Mouse (Mus musculus): Measurements from ENCODE around the gene Krtap22-2. TPM values are rescaled to one million over a fixed set of nuclear protein-coding genes. Genes with fewer than 3 reads are reported as not detected.
"Not testable (repeated sequence)": the region's sequence is repeated elsewhere in the genome, so short reads cannot be mapped to it uniquely, and the experiment has no call there.

Krtap22-2 gene
- polyA plus RNA-seq (2016; fragmentation: Nextera tagmentation; extraction: Ambion mirVana) = not detected in 2 replicates

- no peak within 1 kb of the TSS for H3K27ac ChIP-seq
- no peaks in the 10 kb centered on the region for H3K36me3 ChIP-seq
- no peaks in the 10 kb centered on the region for H3K4me1 ChIP-seq (replicated peaks)
- H3K9me3 ChIP-seq = no peaks in the 10 kb centered on the region
- no peak for DNase-seq (ENCODE audit: low spot score)
- WGBS = 82% methylated on average over 5 of the region's 5 CpGs
- no peak within 1 kb of the TSS for H3K4me3 ChIP-seq
- H3K27me3 ChIP-seq (ENCODE audit: insufficient read depth, poor library complexity, severe bottlenecking) = no peaks in the 10 kb centered on the region
Measured at GRCm38 (mm10) chr16:89010659-89011058, at the start of gene Krtap22-2. Krtap22-2 (minus strand) TSS chr16:89010759.

DNA sequence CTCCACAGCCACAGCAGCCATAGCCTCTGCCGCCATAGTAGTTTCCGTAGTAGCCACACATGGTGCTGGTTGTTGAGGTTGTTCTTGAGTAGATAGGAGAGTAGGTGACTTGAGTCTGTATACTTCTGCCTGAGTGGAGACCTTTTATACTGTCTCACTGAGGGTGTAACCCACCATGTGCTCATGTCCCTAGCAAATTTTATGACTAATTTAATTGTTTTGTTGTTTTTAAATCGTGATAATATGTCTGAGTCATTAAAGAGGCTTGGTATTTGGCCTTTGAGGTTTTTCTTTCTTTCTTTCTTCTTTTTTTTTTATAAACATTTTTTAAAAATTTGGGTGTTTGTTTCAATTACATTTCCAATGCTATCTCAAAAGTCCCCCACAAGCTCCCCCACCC lies 37.2 kb upstream of the Krtap22-2 start, which contains the start of gene Krtap6-5:
Krtap6-5 (minus strand) TSS at position 101 of the 400 bp plus-strand sequence.
- H3K36me3 ChIP-seq = no peaks in the 10 kb centered on the region
- H3K27ac ChIP-seq = no peak within 1 kb of the TSS
- DNase-seq (ENCODE audit: low spot score) = no peak
- no peak within 1 kb of the TSS for H3K4me3 ChIP-seq
- H3K4me1 ChIP-seq (replicated peaks) = no peaks in the 10 kb centered on the region
- H3K9me3 ChIP-seq = no peaks in the 10 kb centered on the region
- no peaks in the 10 kb centered on the region for H3K27me3 ChIP-seq (ENCODE audit: insufficient read depth, poor library complexity, severe bottlenecking)
- 87% methylated on average over 3 of the region's 3 CpGs for WGBS

DNA sequence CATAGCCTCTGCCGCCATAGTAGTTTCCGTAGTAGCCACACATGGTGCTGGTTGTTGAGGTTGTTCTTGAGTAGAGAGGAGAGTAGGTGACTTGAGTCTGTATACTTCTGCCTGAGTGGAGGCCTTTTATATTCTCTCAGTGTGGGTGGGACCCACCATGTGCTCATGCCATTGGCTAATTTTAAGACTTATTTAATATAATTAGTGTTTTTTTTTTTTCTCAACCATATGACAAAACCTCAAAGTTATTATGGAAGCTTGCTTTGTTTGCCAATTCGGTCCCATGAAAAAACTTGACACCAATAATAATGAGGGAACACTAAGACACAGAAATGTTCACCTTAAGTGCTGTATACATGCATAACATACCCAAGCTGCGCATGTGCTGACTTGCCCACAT lies 30.8 kb upstream of the Krtap22-2 start, which contains the start of gene Gm10228:
Gm10228 (minus strand) TSS at position 101 of the 400 bp plus-strand sequence.
- 91% methylated on average over 2 of the region's 4 CpGs for WGBS
- H3K4me1 ChIP-seq (replicated peaks); H3K36me3 ChIP-seq; H3K9me3 ChIP-seq; H3K27me3 ChIP-seq (ENCODE audit: insufficient read depth, poor library complexity, severe bottlenecking); H3K27ac ChIP-seq; H3K4me3 ChIP-seq; DNase-seq (ENCODE audit: low spot score): not testable (repeated sequence)

DNA sequence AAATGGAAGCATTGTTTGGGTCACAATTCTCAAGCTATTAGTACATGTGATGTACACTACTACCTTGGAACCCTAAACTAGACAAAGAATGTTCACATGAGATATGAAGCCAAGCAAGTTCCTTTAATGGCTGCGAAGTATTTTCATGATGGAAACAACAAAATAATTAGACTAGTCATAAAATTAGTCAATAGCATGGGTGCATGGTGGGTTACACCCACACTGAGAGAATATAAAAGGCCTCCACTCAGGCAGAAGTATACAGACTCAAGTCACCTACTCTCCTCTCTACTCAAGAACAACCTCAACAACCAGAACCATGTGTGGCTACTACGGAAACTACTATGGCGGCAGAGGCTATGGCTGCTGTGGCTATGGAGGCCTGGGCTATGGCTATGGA lies 20.8 kb upstream of the Krtap22-2 start, which contains the start of gene Krtap6-1:
Krtap6-1 (plus strand) TSS at position 301 of the 400 bp plus-strand sequence.
- not testable (repeated sequence) for H3K36me3 ChIP-seq; H3K9me3 ChIP-seq; H3K4me3 ChIP-seq; DNase-seq (ENCODE audit: low spot score); H3K27ac ChIP-seq; H3K4me1 ChIP-seq (replicated peaks); H3K27me3 ChIP-seq (ENCODE audit: insufficient read depth, poor library complexity, severe bottlenecking)
- WGBS = 93% methylated on average over 3 of the region's 3 CpGs

- not testable (repeated sequence) for H3K27me3 ChIP-seq (ENCODE audit: insufficient read depth, poor library complexity, severe bottlenecking); DNase-seq (ENCODE audit: low spot score); H3K27ac ChIP-seq; H3K4me1 ChIP-seq (replicated peaks); H3K36me3 ChIP-seq; H3K4me3 ChIP-seq; H3K9me3 ChIP-seq
- 91% methylated on average over 3 of the region's 3 CpGs for WGBS
Measured at GRCm38 (mm10) chr16:89014984-89015383, 4.4 kb upstream of the Krtap22-2 start, which contains the start of gene Gm10229. Gm10229 (plus strand) TSS chr16:89015284.

DNA sequence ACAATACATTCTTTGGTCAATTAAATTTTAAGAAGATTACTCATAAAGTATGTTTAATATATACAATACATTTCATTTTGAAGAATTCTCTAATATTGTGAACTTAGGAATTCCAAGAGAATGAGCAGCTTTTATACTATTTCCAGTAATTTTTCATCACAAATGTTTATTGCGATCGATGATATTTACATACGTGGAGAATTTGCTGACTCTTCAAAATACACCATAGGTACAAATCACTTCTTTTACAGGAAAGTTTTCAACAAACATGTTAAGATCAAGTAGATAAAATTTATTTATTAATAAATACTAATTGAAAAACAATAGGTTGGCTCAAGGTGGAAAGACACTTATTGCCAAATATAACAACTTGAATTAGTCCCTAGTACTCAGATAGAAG lies 3.4 kb upstream of the Krtap22-2 start:
- 94% methylated on average over 3 of the region's 3 CpGs for WGBS

DNA sequence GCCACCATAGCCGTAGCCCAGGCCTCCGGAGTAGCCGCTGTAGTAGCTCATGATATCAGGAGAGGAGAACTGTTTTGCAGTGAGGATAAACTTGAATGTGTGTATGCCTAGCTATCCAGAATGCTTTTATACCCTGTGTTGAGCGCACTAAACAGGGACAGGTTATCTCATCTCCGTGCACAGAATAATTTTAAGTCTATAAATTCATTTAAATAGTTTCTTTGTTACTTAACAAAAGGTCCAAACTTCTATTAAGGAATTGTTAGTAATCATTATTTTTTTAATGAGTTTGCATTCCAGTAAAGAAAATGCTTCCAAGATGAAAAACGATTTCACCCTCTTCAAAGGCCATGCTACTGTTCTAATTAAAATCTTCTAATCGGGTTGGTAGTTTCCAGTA lies 47.8 kb downstream of the Krtap22-2 start, which contains the start of gene Krtap16-3:
Krtap16-3 (minus strand) TSS at position 101 of the 400 bp plus-strand sequence.
- Histone ChIP-seq H3K36me3 (no peaks in the 10 kb centered on the region), H3K4me1 (replicated peaks) (no peaks in the 10 kb centered on the region), H3K9me3 (peaks cover 4% of the 10 kb centered on the region; the same call in 1 of the 2 replicates), H3K4me3 (no peak within 1 kb of the TSS), H3K27ac (no peak within 1 kb of the TSS), H3K27me3 (ENCODE audit: insufficient read depth, poor library complexity, severe bottlenecking) (no peaks in the 10 kb centered on the region)
- 93% methylated on average over 7 of the region's 7 CpGs for WGBS
- no peak for DNase-seq (ENCODE audit: low spot score)

More for the DNA sequence above, 3.4 kb upstream of the Krtap22-2 start:
- Histone ChIP-seq H3K4me3 (no peak overlapping the region), H3K27ac (no peak overlapping the region), H3K36me3 (no peaks in the 10 kb centered on the region), H3K27me3 (ENCODE audit: insufficient read depth, poor library complexity, severe bottlenecking) (no peaks in the 10 kb centered on the region), H3K4me1 (replicated peaks) (no peaks in the 10 kb centered on the region), H3K9me3 (no peaks in the 10 kb centered on the region)
- no peak for DNase-seq (ENCODE audit: low spot score)

Other genes with a start within 250 kb of the Krtap22-2 start
- not detected in 2 replicates for gene 2310057N15Rik, start 236.6 kb downstream of the Krtap22-2 start, polyA plus RNA-seq (2016; fragmentation: Nextera tagmentation; extraction: Ambion mirVana)
- gene Gm5965, start 232.9 kb downstream of the Krtap22-2 start, polyA plus RNA-seq (2016; fragmentation: Nextera tagmentation; extraction: Ambion mirVana) = not detected in 2 replicates
- gene Gm20741, start 198.5 kb downstream of the Krtap22-2 start, polyA plus RNA-seq (2016; fragmentation: Nextera tagmentation; extraction: Ambion mirVana) = not detected in 2 replicates
- not detected in 2 replicates for gene Krtap15, start 190.5 kb downstream of the Krtap22-2 start, polyA plus RNA-seq (2016; fragmentation: Nextera tagmentation; extraction: Ambion mirVana)
- not detected in 2 replicates for gene Krtap14, start 184.6 kb downstream of the Krtap22-2 start, polyA plus RNA-seq (2016; fragmentation: Nextera tagmentation; extraction: Ambion mirVana)
- gene Krtap19-1, start 141.3 kb downstream of the Krtap22-2 start, polyA plus RNA-seq (2016; fragmentation: Nextera tagmentation; extraction: Ambion mirVana) = not detected in 2 replicates
- gene Krtap19-2, start 136.5 kb downstream of the Krtap22-2 start, polyA plus RNA-seq (2016; fragmentation: Nextera tagmentation; extraction: Ambion mirVana) = not detected in 2 replicates
- gene Krtap19-3, start 132.7 kb downstream of the Krtap22-2 start, polyA plus RNA-seq (2016; fragmentation: Nextera tagmentation; extraction: Ambion mirVana) = not detected in 2 replicates
- not detected in 2 replicates for gene Krtap19-4, start 125.7 kb downstream of the Krtap22-2 start, polyA plus RNA-seq (2016; fragmentation: Nextera tagmentation; extraction: Ambion mirVana)
- not detected in 2 replicates for gene Krtap19-5, start 114.3 kb downstream of the Krtap22-2 start, polyA plus RNA-seq (2016; fragmentation: Nextera tagmentation; extraction: Ambion mirVana)
- gene Krtap19-9b, start 78.5 kb downstream of the Krtap22-2 start, polyA plus RNA-seq (2016; fragmentation: Nextera tagmentation; extraction: Ambion mirVana) = not detected in 2 replicates
- not detected in 2 replicates for gene Krtap16-3, start 47.9 kb downstream of the Krtap22-2 start, polyA plus RNA-seq (2016; fragmentation: Nextera tagmentation; extraction: Ambion mirVana)
- not detected in 2 replicates for gene Gm10229, start 4.5 kb upstream of the Krtap22-2 start, polyA plus RNA-seq (2016; fragmentation: Nextera tagmentation; extraction: Ambion mirVana)
- not detected in 2 replicates for gene Krtap6-1, start 20.9 kb upstream of the Krtap22-2 start, polyA plus RNA-seq (2016; fragmentation: Nextera tagmentation; extraction: Ambion mirVana)
- gene Gm10228, start 30.7 kb upstream of the Krtap22-2 start, polyA plus RNA-seq (2016; fragmentation: Nextera tagmentation; extraction: Ambion mirVana) = not detected in 2 replicates
- gene Krtap6-5, start 37.1 kb upstream of the Krtap22-2 start, polyA plus RNA-seq (2016; fragmentation: Nextera tagmentation; extraction: Ambion mirVana) = not detected in 2 replicates
- not detected in 2 replicates for gene 1110025L11Rik, start 53.2 kb upstream of the Krtap22-2 start, polyA plus RNA-seq (2016; fragmentation: Nextera tagmentation; extraction: Ambion mirVana)
- gene Krtap6-3, start 73.3 kb upstream of the Krtap22-2 start, polyA plus RNA-seq (2016; fragmentation: Nextera tagmentation; extraction: Ambion mirVana) = not detected in 2 replicates
- not detected in 2 replicates for gene Gm6358, start 130.1 kb upstream of the Krtap22-2 start, polyA plus RNA-seq (2016; fragmentation: Nextera tagmentation; extraction: Ambion mirVana)
- gene Gm10061, start 140.3 kb upstream of the Krtap22-2 start, polyA plus RNA-seq (2016; fragmentation: Nextera tagmentation; extraction: Ambion mirVana) = not detected in 2 replicates
- gene Gm9789, start 147.2 kb upstream of the Krtap22-2 start, polyA plus RNA-seq (2016; fragmentation: Nextera tagmentation; extraction: Ambion mirVana) = not detected in 2 replicates
- gene Gm7735, start 158.7 kb upstream of the Krtap22-2 start, polyA plus RNA-seq (2016; fragmentation: Nextera tagmentation; extraction: Ambion mirVana) = not detected in 2 replicates
- not detected in 2 replicates for gene 1110057P08Rik, start 164.0 kb upstream of the Krtap22-2 start, polyA plus RNA-seq (2016; fragmentation: Nextera tagmentation; extraction: Ambion mirVana)
- gene Krtap20-2, start 195.1 kb upstream of the Krtap22-2 start, polyA plus RNA-seq (2016; fragmentation: Nextera tagmentation; extraction: Ambion mirVana) = not detected in 2 replicates

Data from hindbrain, embryonic 10.5 days (tissue).